Mouse (Mus musculus): ENCODE measurements around the gene Noct. TPM values are rescaled to one million over a fixed set of nuclear protein-coding genes. Genes with fewer than 3 reads are reported as not detected.

Noct gene
- polyA plus RNA-seq, 1 experiment from 2014 or later: 35.6 TPM

- peak; percentile 65 for ATAC-seq (ENCODE audit: low FRiP score, low read depth)
- Histone ChIP-seq H3K36me3 (no peaks in the 10 kb centered on the region), H3K4me1 (replicated peaks) (peaks cover 17% of the 10 kb centered on the region; the same call in 1 of the 2 replicates), H3K4me3 (no peak overlapping the region), H3K9ac (no peak overlapping the region), H3K9me3 (no peaks in the 10 kb centered on the region), H3K27me3 (no peaks in the 10 kb centered on the region), H3K4me2 (no peak overlapping the region), H3K27ac (replicated peaks) (no peak overlapping the region; the same call in 1 of the 2 replicates)
- 50% methylated on average over 13 of the region's 13 CpGs for WGBS
These were observed 9.9 kb downstream of the Noct start for GRCm38 (mm10) chr3:51233918-51234751.

GRCm38 (mm10) chr3:51234752-51235055 lies 10.5 kb downstream of the Noct start:
- 79% methylated on average over 5 of the region's 5 CpGs for WGBS
- no peaks in the 10 kb centered on the region for H3K27me3 ChIP-seq
- no peaks in the 10 kb centered on the region for H3K9me3 ChIP-seq
- H3K9ac ChIP-seq: no peak overlapping the region
- H3K27ac ChIP-seq (replicated peaks): no peak overlapping the region; the same call in 1 of the 2 replicates
- H3K4me1 ChIP-seq (replicated peaks): peaks cover 15% of the 10 kb centered on the region; the same call in 1 of the 2 replicates
- no peak overlapping the region for H3K4me3 ChIP-seq
- no peak overlapping the region for H3K4me2 ChIP-seq
- no peak for ATAC-seq (ENCODE audit: low FRiP score, low read depth)
- 0 out of 2 replicates have a peak, but pooled peaks cover 4% of the 10 kb centered on the region for H3K36me3 ChIP-seq

- H3K4me3 ChIP-seq: no peak overlapping the region
- H3K9me3 ChIP-seq: no peaks in the 10 kb centered on the region
- H3K27me3 ChIP-seq: no peaks in the 10 kb centered on the region
- H3K27ac ChIP-seq (replicated peaks): no peak overlapping the region
- WGBS: 89% methylated on average over 7 of the region's 7 CpGs
- no peak overlapping the region for H3K9ac ChIP-seq
- 0 out of 2 replicates have a peak, but pooled peaks cover 4% of the 10 kb centered on the region for H3K36me3 ChIP-seq
- H3K4me1 ChIP-seq (replicated peaks): 0 out of 2 replicates have a peak, but pooled peaks cover 8% of the 10 kb centered on the region
- no peak overlapping the region for H3K4me2 ChIP-seq
- ATAC-seq (ENCODE audit: low FRiP score, low read depth): no peak
These were observed 14.3 kb downstream of the Noct start for GRCm38 (mm10) chr3:51238515-51238914.

- Histone ChIP-seq H3K4me3 (no peak overlapping the region), H3K9ac (no peak overlapping the region), H3K27ac (replicated peaks) (no peak overlapping the region), H3K4me2 (no peak overlapping the region), H3K36me3 (0 out of 2 replicates have a peak, but pooled peaks cover 4% of the 10 kb centered on the region), H3K27me3 (no peaks in the 10 kb centered on the region), H3K4me1 (replicated peaks) (0 out of 2 replicates have a peak, but pooled peaks cover 3% of the 10 kb centered on the region), H3K9me3 (no peaks in the 10 kb centered on the region)
- no peak for ATAC-seq (ENCODE audit: low FRiP score, low read depth)
- WGBS: 95% methylated on average over 3 of the region's 3 CpGs
These were observed 15.3 kb downstream of the Noct start for GRCm38 (mm10) chr3:51239541-51239940.

- no peak overlapping the region for H3K9ac ChIP-seq
- H3K4me2 ChIP-seq: no peak overlapping the region
- no peaks in the 10 kb centered on the region for H3K27me3 ChIP-seq
- no peaks in the 10 kb centered on the region for H3K9me3 ChIP-seq
- WGBS: 83% methylated on average over 16 of the region's 16 CpGs
- H3K4me3 ChIP-seq: no peak overlapping the region
- no peak overlapping the region for H3K27ac ChIP-seq (replicated peaks)
- peaks cover 33% of the 10 kb centered on the region for H3K36me3 ChIP-seq
- no peaks in the 10 kb centered on the region for H3K4me1 ChIP-seq (replicated peaks)
- no peak for ATAC-seq (ENCODE audit: low FRiP score, low read depth)
These were observed 23.5 kb downstream of the Noct start for GRCm38 (mm10) chr3:51247704-51248103.

GRCm38 (mm10) chr3:51248600-51248999 lies 24.4 kb downstream of the Noct start:
- H3K27ac ChIP-seq (replicated peaks): no peak overlapping the region
- no peaks in the 10 kb centered on the region for H3K4me1 ChIP-seq (replicated peaks)
- no peak overlapping the region for H3K4me2 ChIP-seq
- 95% methylated on average over 6 of the region's 6 CpGs for WGBS
- no peaks in the 10 kb centered on the region for H3K27me3 ChIP-seq
- H3K36me3 ChIP-seq: peaks cover 37% of the 10 kb centered on the region
- H3K9me3 ChIP-seq: no peaks in the 10 kb centered on the region
- H3K9ac ChIP-seq: no peak overlapping the region
- H3K4me3 ChIP-seq: no peak overlapping the region
- ATAC-seq (ENCODE audit: low FRiP score, low read depth): no peak

GRCm38 (mm10) chr3:51249460-51249859 lies 25.2 kb downstream of the Noct start:
- Histone ChIP-seq H3K9ac (no peak overlapping the region), H3K27ac (replicated peaks) (no peak overlapping the region), H3K36me3 (peaks cover 45% of the 10 kb centered on the region), H3K9me3 (no peaks in the 10 kb centered on the region), H3K4me2 (no peak overlapping the region), H3K27me3 (no peaks in the 10 kb centered on the region), H3K4me3 (no peak overlapping the region), H3K4me1 (replicated peaks) (no peaks in the 10 kb centered on the region)
- 86% methylated on average over 11 of the region's 11 CpGs for WGBS
- no peak for ATAC-seq (ENCODE audit: low FRiP score, low read depth)

- no peak for ATAC-seq (ENCODE audit: low FRiP score, low read depth)
- Histone ChIP-seq H3K9me3 (no peaks in the 10 kb centered on the region), H3K4me3 (no peak overlapping the region), H3K36me3 (peaks cover 48% of the 10 kb centered on the region), H3K9ac (no peak overlapping the region), H3K4me2 (no peak overlapping the region), H3K27ac (replicated peaks) (no peak overlapping the region), H3K4me1 (replicated peaks) (no peaks in the 10 kb centered on the region), H3K27me3 (no peaks in the 10 kb centered on the region)
- WGBS: 96% methylated on average over 13 of the region's 13 CpGs
These were observed 25.6 kb downstream of the Noct start for GRCm38 (mm10) chr3:51249866-51250265.

GRCm38 (mm10) chr3:51251057-51251456 lies 26.8 kb downstream of the Noct start:
- H3K4me1 ChIP-seq (replicated peaks): no peaks in the 10 kb centered on the region
- H3K4me3 ChIP-seq: no peak overlapping the region
- H3K27me3 ChIP-seq: no peaks in the 10 kb centered on the region
- H3K4me2 ChIP-seq: no peak overlapping the region
- ATAC-seq (ENCODE audit: low FRiP score, low read depth): no peak
- H3K36me3 ChIP-seq: peaks cover 51% of the 10 kb centered on the region
- H3K9me3 ChIP-seq: no peaks in the 10 kb centered on the region
- H3K27ac ChIP-seq (replicated peaks): no peak overlapping the region
- H3K9ac ChIP-seq: no peak overlapping the region
- WGBS: 79% methylated on average over 5 of the region's 5 CpGs

- Histone ChIP-seq H3K9me3 (no peaks in the 10 kb centered on the region), H3K9ac (no peak overlapping the region), H3K36me3 (peaks cover 62% of the 10 kb centered on the region), H3K27ac (replicated peaks) (no peak overlapping the region), H3K4me3 (no peak overlapping the region), H3K4me2 (no peak overlapping the region), H3K27me3 (no peaks in the 10 kb centered on the region), H3K4me1 (replicated peaks) (no peaks in the 10 kb centered on the region)
- ATAC-seq (ENCODE audit: low FRiP score, low read depth): no peak
- 100% methylated on average over 1 of the region's 1 CpGs for WGBS
These were observed 28.0 kb downstream of the Noct start for GRCm38 (mm10) chr3:51252223-51252622.

- no peak for ATAC-seq (ENCODE audit: low FRiP score, low read depth)
- Histone ChIP-seq H3K4me1 (replicated peaks) (no peaks in the 10 kb centered on the region), H3K27me3 (no peaks in the 10 kb centered on the region), H3K4me3 (no peak overlapping the region), H3K27ac (replicated peaks) (no peak overlapping the region), H3K36me3 (peaks cover 67% of the 10 kb centered on the region), H3K9ac (no peak overlapping the region), H3K4me2 (no peak overlapping the region), H3K9me3 (no peaks in the 10 kb centered on the region)
- WGBS: 93% methylated on average over 12 of the region's 12 CpGs
These were observed 28.6 kb downstream of the Noct start for GRCm38 (mm10) chr3:51252689-51253402.

- 93% methylated on average over 7 of the region's 7 CpGs for WGBS
- Histone ChIP-seq H3K4me2 (no peak overlapping the region), H3K4me1 (replicated peaks) (no peaks in the 10 kb centered on the region), H3K9ac (no peak overlapping the region), H3K36me3 (peaks cover 65% of the 10 kb centered on the region), H3K27me3 (no peaks in the 10 kb centered on the region), H3K4me3 (no peak overlapping the region), H3K27ac (replicated peaks) (no peak overlapping the region), H3K9me3 (no peaks in the 10 kb centered on the region)
- peak; percentile 10; the same call in 1 of the 2 replicates for ATAC-seq (ENCODE audit: low FRiP score, low read depth)
These were observed 30.5 kb downstream of the Noct start for GRCm38 (mm10) chr3:51254784-51255183.

All from hindbrain, embryonic 15.5 days (tissue).